Mouse (Mus musculus): Measurements from ENCODE around the gene Adgrl2. TPM values are rescaled to one million over a fixed set of nuclear protein-coding genes. Genes with fewer than 3 reads are reported as not detected.

Gene Adgrl2
- polyA plus RNA-seq, 1 experiment from 2014 or later, result 84.6 TPM

DNA sequence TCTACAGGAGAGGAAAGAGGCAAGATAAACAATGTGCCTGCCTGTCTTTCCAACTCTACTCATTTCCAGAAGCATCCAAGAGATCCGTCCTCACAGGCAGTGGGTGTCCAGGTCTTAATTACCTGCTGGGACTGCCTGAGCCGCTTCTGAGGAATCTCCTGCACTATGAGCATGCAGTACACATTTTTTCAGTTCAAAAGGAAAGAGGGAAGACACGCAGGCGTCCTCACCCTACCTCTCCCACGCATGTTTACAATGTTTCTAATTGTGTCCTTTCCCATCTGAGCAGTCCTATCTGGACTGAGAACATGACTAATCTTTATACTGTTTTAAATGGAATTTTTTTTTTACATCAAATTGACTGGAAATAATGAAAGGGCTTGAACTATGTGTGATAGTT, 74.1 kb downstream of the Adgrl2 start:
- H3K4me1 ChIP-seq, result peaks cover 6% of the 10 kb centered on the region; the same call in 1 of the 2 replicates
- H3K9ac ChIP-seq, result no peak overlapping the region
- no peak overlapping the region for H3K4me2 ChIP-seq
- no peak for ATAC-seq (ENCODE audit: insufficient number of reproducible peaks, low FRiP score, low TSS enrichment, low read depth)
- H3K36me3 ChIP-seq, result no peaks in the 10 kb centered on the region
- no peak overlapping the region for H3K27ac ChIP-seq
- no peaks in the 10 kb centered on the region for H3K27me3 ChIP-seq
- H3K4me3 ChIP-seq, result no peak overlapping the region
- WGBS, result 54% methylated on average over 5 of the region's 5 CpGs
- no peaks in the 10 kb centered on the region for H3K9me3 ChIP-seq

- Histone ChIP-seq H3K27me3 (no peaks in the 10 kb centered on the region), H3K4me3 (no peak overlapping the region), H3K4me2 (no peak overlapping the region), H3K27ac (no peak overlapping the region), H3K36me3 (no peaks in the 10 kb centered on the region), H3K9ac (no peak overlapping the region), H3K9me3 (no peaks in the 10 kb centered on the region), H3K4me1 (0 out of 2 replicates have a peak, but pooled peaks cover 2% of the 10 kb centered on the region)
- no peak for ATAC-seq (ENCODE audit: insufficient number of reproducible peaks, low FRiP score, low TSS enrichment, low read depth)
- 72% methylated on average over 14 of the region's 14 CpGs for WGBS
Observed at GRCm38 (mm10) chr3:148912944-148913684, 77.2 kb downstream of the Adgrl2 start.

DNA sequence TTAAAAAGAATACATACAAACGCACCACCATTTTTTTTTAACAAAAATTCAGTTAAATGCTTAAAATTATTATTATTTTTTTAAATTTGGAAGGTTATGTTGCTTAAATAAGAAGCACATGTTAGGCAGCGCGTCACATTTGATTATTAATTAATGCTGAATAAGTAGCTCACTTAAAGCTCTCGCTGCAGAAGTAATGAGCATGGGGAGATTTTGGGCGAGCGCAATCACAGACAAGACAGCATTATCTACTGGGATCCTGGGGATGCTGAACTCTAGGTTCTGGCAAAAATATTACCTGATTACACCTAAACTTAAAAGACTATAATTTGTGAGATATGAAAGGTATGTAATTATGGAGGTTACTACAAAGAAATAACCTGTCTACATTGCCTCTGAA, 77.8 kb downstream of the Adgrl2 start:
- WGBS, result 79% methylated on average over 6 of the region's 6 CpGs
- Histone ChIP-seq H3K27ac (no peak overlapping the region), H3K9me3 (no peaks in the 10 kb centered on the region), H3K4me1 (peaks cover under 1% of the 10 kb centered on the region), H3K36me3 (no peaks in the 10 kb centered on the region), H3K4me2 (no peak overlapping the region), H3K4me3 (no peak overlapping the region), H3K27me3 (no peaks in the 10 kb centered on the region), H3K9ac (no peak overlapping the region)
- ATAC-seq (ENCODE audit: insufficient number of reproducible peaks, low FRiP score, low TSS enrichment, low read depth), result no peak

- no peak overlapping the region for H3K9ac ChIP-seq
- H3K9me3 ChIP-seq, result no peaks in the 10 kb centered on the region
- H3K36me3 ChIP-seq, result no peaks in the 10 kb centered on the region
- no peak overlapping the region for H3K4me2 ChIP-seq
- no peak overlapping the region for H3K4me3 ChIP-seq
- no peak overlapping the region for H3K27ac ChIP-seq
- ATAC-seq (ENCODE audit: insufficient number of reproducible peaks, low FRiP score, low TSS enrichment, low read depth), result no peak
- H3K27me3 ChIP-seq, result no peaks in the 10 kb centered on the region
- WGBS, result 82% methylated on average over 3 of the region's 3 CpGs
- peaks cover 11% of the 10 kb centered on the region for H3K4me1 ChIP-seq
Observed at GRCm38 (mm10) chr3:148907873-148908272, 82.5 kb downstream of the Adgrl2 start.

GRCm38 (mm10) chr3:148907024-148907778, 83.2 kb downstream of the Adgrl2 start:
- no peak overlapping the region for H3K4me2 ChIP-seq
- H3K9ac ChIP-seq, result no peak overlapping the region
- WGBS, result 52% methylated on average over 6 of the region's 6 CpGs
- no peaks in the 10 kb centered on the region for H3K36me3 ChIP-seq
- no peak for ATAC-seq (ENCODE audit: insufficient number of reproducible peaks, low FRiP score, low TSS enrichment, low read depth)
- H3K9me3 ChIP-seq, result no peaks in the 10 kb centered on the region
- H3K4me1 ChIP-seq, result peaks cover 11% of the 10 kb centered on the region
- no peak overlapping the region for H3K27ac ChIP-seq
- no peaks in the 10 kb centered on the region for H3K27me3 ChIP-seq
- no peak overlapping the region for H3K4me3 ChIP-seq

DNA sequence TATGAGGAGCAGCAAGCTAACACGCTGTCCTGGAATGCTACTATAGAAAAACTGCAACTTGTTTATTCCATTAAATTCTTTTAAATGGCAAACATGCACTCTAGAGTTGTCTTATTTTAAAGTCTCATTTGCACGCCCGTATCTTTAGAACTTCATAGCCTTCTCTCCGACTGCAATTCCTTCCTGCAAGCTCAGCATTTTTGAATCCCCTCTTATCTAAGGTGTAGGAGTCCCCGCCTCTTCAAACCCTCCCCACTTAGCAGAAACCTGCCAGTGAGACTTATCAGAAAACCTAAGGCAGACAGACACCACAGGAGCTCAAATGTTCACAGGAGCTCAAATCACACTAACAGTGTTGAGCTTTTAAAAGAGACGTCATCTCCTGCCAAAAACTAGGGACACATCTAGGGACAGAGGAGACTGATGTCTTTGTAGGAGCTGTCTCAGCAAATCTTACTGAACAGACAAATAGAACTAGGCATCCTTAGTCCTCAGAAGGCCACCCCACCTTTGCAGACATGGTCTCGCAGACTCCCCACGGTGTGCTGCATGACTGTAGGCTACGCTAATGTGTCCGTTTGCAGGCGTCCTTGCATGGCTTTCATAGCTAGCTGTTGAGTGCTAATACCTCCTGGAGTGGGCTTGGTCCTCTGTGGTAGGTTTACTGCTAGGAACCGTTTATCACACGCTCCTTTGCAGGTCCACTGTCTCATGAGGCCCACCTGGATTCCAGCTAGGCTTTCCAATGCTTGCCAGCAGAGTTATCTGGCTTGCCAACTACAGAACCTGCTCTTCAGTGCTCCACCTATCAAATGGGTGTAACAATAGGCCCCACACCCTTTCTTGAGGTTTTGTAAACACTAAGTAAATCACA, 84.2 kb downstream of the Adgrl2 start:
- Histone ChIP-seq H3K4me2 (no peak overlapping the region), H3K27ac (no peak overlapping the region), H3K9ac (no peak overlapping the region), H3K4me1 (peaks cover 11% of the 10 kb centered on the region), H3K36me3 (no peaks in the 10 kb centered on the region), H3K9me3 (no peaks in the 10 kb centered on the region), H3K27me3 (no peaks in the 10 kb centered on the region), H3K4me3 (no peak overlapping the region)
- WGBS, result 73% methylated on average over 13 of the region's 13 CpGs
- no peak for ATAC-seq (ENCODE audit: insufficient number of reproducible peaks, low FRiP score, low TSS enrichment, low read depth)

DNA sequence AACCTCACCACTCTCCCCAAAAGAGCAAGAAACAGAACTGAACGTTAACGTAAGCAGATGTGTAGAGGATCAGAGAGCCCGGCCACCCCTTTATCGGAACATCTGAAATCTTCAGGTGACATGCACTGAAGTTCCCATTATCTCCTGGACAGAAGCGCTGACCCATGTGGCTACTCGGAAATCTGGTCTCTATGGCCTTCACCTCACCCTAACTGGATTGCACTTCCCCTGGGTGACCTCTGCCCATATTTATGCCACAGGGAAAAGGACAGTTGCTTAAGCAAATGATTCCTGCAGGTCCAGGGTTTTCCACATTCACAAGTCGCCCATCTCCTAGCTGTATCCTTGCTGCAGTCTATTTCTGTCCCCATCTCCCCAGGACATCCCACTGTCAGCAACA, 84.9 kb downstream of the Adgrl2 start:
- no peak overlapping the region for H3K27ac ChIP-seq
- H3K9me3 ChIP-seq, result no peaks in the 10 kb centered on the region
- no peak overlapping the region for H3K4me2 ChIP-seq
- peaks cover 16% of the 10 kb centered on the region for H3K4me1 ChIP-seq
- 78% methylated on average over 7 of the region's 7 CpGs for WGBS
- ATAC-seq (ENCODE audit: insufficient number of reproducible peaks, low FRiP score, low TSS enrichment, low read depth), result no peak
- no peak overlapping the region for H3K4me3 ChIP-seq
- no peaks in the 10 kb centered on the region for H3K36me3 ChIP-seq
- H3K9ac ChIP-seq, result no peak overlapping the region
- H3K27me3 ChIP-seq, result no peaks in the 10 kb centered on the region

- ATAC-seq (ENCODE audit: insufficient number of reproducible peaks, low FRiP score, low TSS enrichment, low read depth), result no peak
- Histone ChIP-seq H3K9ac (no peak overlapping the region), H3K9me3 (no peaks in the 10 kb centered on the region), H3K36me3 (no peaks in the 10 kb centered on the region), H3K4me2 (no peak overlapping the region), H3K27me3 (no peaks in the 10 kb centered on the region), H3K27ac (no peak overlapping the region), H3K4me1 (peaks cover 33% of the 10 kb centered on the region), H3K4me3 (no peak overlapping the region)
- WGBS, result 18% methylated on average over 6 of the region's 6 CpGs
Observed at GRCm38 (mm10) chr3:148899857-148900256, 90.5 kb downstream of the Adgrl2 start.

GRCm38 (mm10) chr3:148899416-148899815, 90.9 kb downstream of the Adgrl2 start:
- Histone ChIP-seq H3K36me3 (no peaks in the 10 kb centered on the region), H3K4me1 (peaks cover 33% of the 10 kb centered on the region), H3K4me3 (no peak overlapping the region), H3K4me2 (no peak overlapping the region), H3K27ac (no peak overlapping the region), H3K9me3 (no peaks in the 10 kb centered on the region), H3K27me3 (no peaks in the 10 kb centered on the region), H3K9ac (no peak overlapping the region)
- 34% methylated on average over 6 of the region's 6 CpGs for WGBS
- no peak for ATAC-seq (ENCODE audit: insufficient number of reproducible peaks, low FRiP score, low TSS enrichment, low read depth)

- Histone ChIP-seq H3K4me1 (peaks cover 33% of the 10 kb centered on the region), H3K9me3 (no peaks in the 10 kb centered on the region), H3K36me3 (no peaks in the 10 kb centered on the region), H3K27ac (no peak overlapping the region), H3K27me3 (no peaks in the 10 kb centered on the region), H3K9ac (no peak overlapping the region), H3K4me2 (no peak overlapping the region), H3K4me3 (no peak overlapping the region)
- ATAC-seq (ENCODE audit: insufficient number of reproducible peaks, low FRiP score, low TSS enrichment, low read depth), result no peak
- 53% methylated on average over 8 of the region's 8 CpGs for WGBS
Observed at GRCm38 (mm10) chr3:148898535-148899250, 91.7 kb downstream of the Adgrl2 start.

- Histone ChIP-seq H3K4me1 (peaks cover 33% of the 10 kb centered on the region), H3K27me3 (no peaks in the 10 kb centered on the region), H3K27ac (no peak overlapping the region), H3K9ac (no peak overlapping the region), H3K4me3 (no peak overlapping the region), H3K4me2 (no peak overlapping the region), H3K36me3 (no peaks in the 10 kb centered on the region), H3K9me3 (no peaks in the 10 kb centered on the region)
- no peak for ATAC-seq (ENCODE audit: insufficient number of reproducible peaks, low FRiP score, low TSS enrichment, low read depth)
- WGBS, result 41% methylated on average over 10 of the region's 10 CpGs
Observed at GRCm38 (mm10) chr3:148896281-148896680, 94.1 kb downstream of the Adgrl2 start.
